Mouse (Mus musculus) spleen, adult 2 months (tissue): ENCODE data around the gene Rinl. TPM values are rescaled to one million over a fixed set of nuclear protein-coding genes. Genes with fewer than 3 reads are reported as not detected.

Source experiments
- DNase-seq, 2 experiments: peaks; one replicate each; pipeline versions ENCODE4 v3.0.0 to v3.0.0-alpha.2; 2012 to 2021; ENCODE audit warnings: low spot score in 2 of 2, low read depth in 1 of 2
- H3K27ac ChIP-seq: fragments of 200-500 bp; 2 replicates; pipeline ENCODE4 v1.5.1; 2012; ENCODE audit warnings: low read length, inconsistent platforms; ENCODE audit not compliant: insufficient read depth
- H3K27me3 ChIP-seq: fragments of 200-500 bp; 2 replicates; pipeline ENCODE4 v1.6.1; 2012; ENCODE audit warnings: mild to moderate bottlenecking, moderate library complexity, low read length, inconsistent platforms; ENCODE audit not compliant: control insufficient read depth, insufficient read depth
- H3K36me3 ChIP-seq: fragments of 200-500 bp; 2 replicates; pipeline ENCODE4 v1.6.1; 2012; ENCODE audit warnings: mild to moderate bottlenecking, low read length, inconsistent platforms; ENCODE audit not compliant: control insufficient read depth, insufficient read depth
- H3K4me1 ChIP-seq: fragments of 200-500 bp; 2 replicates; pipeline ENCODE4 v1.6.1; 2011; ENCODE audit warnings: inconsistent platforms; ENCODE audit not compliant: control insufficient read depth, insufficient read depth, insufficient read length
- H3K4me3 ChIP-seq: fragments of 200-500 bp; 2 replicates; pipeline ENCODE4 v1.5.1; 2011; ENCODE audit warnings: mild to moderate bottlenecking, inconsistent platforms; ENCODE audit not compliant: insufficient read depth, insufficient read length; ENCODE audit errors: extremely low read depth
- CTCF ChIP-seq: fragments of 200-500 bp; IDR thresholded peaks from 2 replicates; pipeline ENCODE4 v1.5.1; 2011; ENCODE audit warnings: mild to moderate bottlenecking, inconsistent platforms; ENCODE audit not compliant: insufficient read depth, insufficient read length, insufficient replicate concordance; ENCODE audit errors: extremely low read depth
- POLR2A ChIP-seq: fragments of 200-500 bp; IDR thresholded peaks from 2 replicates; pipeline ENCODE4 v1.6.1; 2011; ENCODE audit warnings: low read depth, low read length, inconsistent platforms
- WGBS: fragments of 180-500 bp; shearing (Covaris S2); methylation state at CpG from one replicate; pipeline ENCODE4 v1.1.7; 2018; 5-methylcytosine and 5-hydroxymethylcytosine counted together
- polyA plus RNA-seq: library from polyadenylated mRNA; depleted of rRNA; stranded (reverse); fragments of >200 nt; gene quantifications from 2 replicates; pipeline ENCODE4 v1.2.3, GENCODE M21; 2012; rRNA removed

Gene Rinl
- 35.4 and 36.4 TPM in 2 replicates for polyA plus RNA-seq

GRCm38 (mm10) chr7:28788307-28789195, at the start of gene Rinl:
Rinl (plus strand) TSS chr7:28788969.
- peak; percentile 72 to 92 for DNase-seq
- peaks cover 51% of the 10 kb centered on the region for H3K4me1 ChIP-seq
- 10% methylated on average over 5 of the region's 5 CpGs for WGBS
- no peaks in the 10 kb centered on the region for H3K36me3 ChIP-seq
- no peaks in the 10 kb centered on the region for H3K27me3 ChIP-seq
- TF ChIP-seq POLR2A = peak; percentile 44; the same call in 1 of the 2 replicates
- TF ChIP-seq CTCF = no peak
- peak within 1 kb of the TSS; percentile 88 for H3K27ac ChIP-seq
- peak within 1 kb of the TSS; percentile 55 for H3K4me3 ChIP-seq

- Histone ChIP-seq H3K4me3 (no peak overlapping the region), H3K27ac (no peak overlapping the region), H3K36me3 (no peaks in the 10 kb centered on the region), H3K27me3 (no peaks in the 10 kb centered on the region), H3K4me1 (peaks cover 4% of the 10 kb centered on the region)
- 96% methylated on average over 21 of the region's 21 CpGs for whole genome bisulfite sequencing
- DNase-seq = no peak
- TF ChIP-seq CTCF (no peak), POLR2A (no peak)
Measured at GRCm38 (mm10) chr7:28739829-28740228, 48.9 kb upstream of the Rinl start.

GRCm38 (mm10) chr7:28740949-28741348, 47.8 kb upstream of the Rinl start:
- peak overlapping the region; percentile 85 for H3K4me3 ChIP-seq
- 0 out of 2 replicates have a peak overlapping the region, but pooled peaks have one; percentile 69 for H3K27ac ChIP-seq
- no peak for DNase-seq
- H3K27me3 ChIP-seq = no peaks in the 10 kb centered on the region
- H3K4me1 ChIP-seq = peaks cover 4% of the 10 kb centered on the region
- WGBS = 34% methylated on average over 9 of the region's 9 CpGs
- TF ChIP-seq CTCF = no peak
- TF ChIP-seq POLR2A = no peak
- H3K36me3 ChIP-seq = peaks cover 2% of the 10 kb centered on the region; the same call in 1 of the 2 replicates

- WGBS = under 1% methylated on average over 13 of the region's 13 CpGs
- Histone ChIP-seq H3K4me3 (peak overlapping the region; percentile 85), H3K4me1 (peaks cover 4% of the 10 kb centered on the region), H3K27me3 (no peaks in the 10 kb centered on the region), H3K36me3 (peaks cover 2% of the 10 kb centered on the region; the same call in 1 of the 2 replicates), H3K27ac (peak overlapping the region; percentile 69)
- no peak for DNase-seq
- TF ChIP-seq CTCF = no peak
- TF ChIP-seq POLR2A = no peak
Measured at GRCm38 (mm10) chr7:28741368-28741708, 47.4 kb upstream of the Rinl start.

GRCm38 (mm10) chr7:28741709-28742438, 46.9 kb upstream of the Rinl start, which contains the start of the genes Mrps12 and Sars2:
Mrps12 (minus strand) TSS chr7:28741820.
Sars2 (plus strand) TSS chr7:28741992.
- WGBS = under 1% methylated on average over 39 of the region's 39 CpGs
- Histone ChIP-seq H3K36me3 (peaks cover 5% of the 10 kb centered on the region), H3K27ac (peak within 1 kb of the TSS; percentile 84), H3K4me1 (peaks cover 4% of the 10 kb centered on the region), H3K4me3 (peak within 1 kb of the TSS; percentile 85), H3K27me3 (no peaks in the 10 kb centered on the region)
- TF ChIP-seq POLR2A = peak; percentile 81
- TF ChIP-seq CTCF = peak; percentile 85
- DNase-seq = peak; percentile 87 to 98

GRCm38 (mm10) chr7:28749935-28750334, 38.8 kb upstream of the Rinl start:
- H3K27ac ChIP-seq = no peak overlapping the region
- H3K27me3 ChIP-seq = no peaks in the 10 kb centered on the region
- no peak for TF ChIP-seq POLR2A
- TF ChIP-seq CTCF = no peak
- no peak overlapping the region for H3K4me3 ChIP-seq
- H3K36me3 ChIP-seq = peaks cover 6% of the 10 kb centered on the region
- no peak for DNase-seq
- H3K4me1 ChIP-seq = no peaks in the 10 kb centered on the region
- WGBS = 95% methylated on average over 7 of the region's 7 CpGs

GRCm38 (mm10) chr7:28756079-28756478, 32.7 kb upstream of the Rinl start, which contains the start of gene Ccer2:
Ccer2 (plus strand) TSS chr7:28756174.
- no peak within 1 kb of the TSS for H3K4me3 ChIP-seq
- DNase-seq = no peak

More at GRCm38 (mm10) chr7:28756079-28756478, 32.7 kb upstream of the Rinl start, which contains the start of gene Ccer2:
- Histone ChIP-seq H3K36me3 (peaks cover 26% of the 10 kb centered on the region), H3K27ac (no peak within 1 kb of the TSS), H3K27me3 (no peaks in the 10 kb centered on the region), H3K4me1 (no peaks in the 10 kb centered on the region)
- 9% methylated on average over 17 of the region's 17 CpGs for WGBS
- no peak for TF ChIP-seq POLR2A
- no peak for TF ChIP-seq CTCF
